Mouse (Mus musculus) forebrain, embryonic 13.5 days (tissue): ENCODE results near the gene Il21. TPM values are rescaled to one million over a fixed set of nuclear protein-coding genes. Genes with fewer than 3 reads are reported as not detected.
A peak's percentile ranks its signal among the peaks of the same experiment; 100 is the strongest.

Experiments
- ATAC-seq: fragments of 200-750 bp; cut with Nextera tagmentation; 2 replicates; pipeline ENCODE4 v1.8.0; 2017
- H3K27ac ChIP-seq: fragments of 300-500 bp; sonication (generic); 2 replicates; pipeline ENCODE4 v1.5.1; 2015; ENCODE audit warnings: inconsistent platforms, mild to moderate bottlenecking, moderate library complexity
- H3K27me3 ChIP-seq: fragments of 300-500 bp; sonication (generic); 2 replicates; pipeline ENCODE4 v1.6.1; 2015; ENCODE audit warnings: mild to moderate bottlenecking, inconsistent platforms
- H3K36me3 ChIP-seq: fragments of 300-500 bp; sonication (generic); 2 replicates; pipeline ENCODE4 v1.6.1; 2015; ENCODE audit warnings: mild to moderate bottlenecking, inconsistent platforms; ENCODE audit not compliant: poor library complexity, severe bottlenecking
- H3K4me1 ChIP-seq: fragments of 300-500 bp; sonication (generic); 2 replicates; pipeline ENCODE4 v1.6.1; 2015; ENCODE audit warnings: inconsistent platforms
- H3K4me2 ChIP-seq: fragments of 300-500 bp; sonication (generic); 2 replicates; pipeline ENCODE4 v1.6.1; 2015; ENCODE audit warnings: inconsistent platforms, mild to moderate bottlenecking, moderate library complexity
- H3K4me3 ChIP-seq: fragments of 300-500 bp; sonication (generic); 2 replicates; pipeline ENCODE4 v1.5.1; 2015; ENCODE audit warnings: mild to moderate bottlenecking, inconsistent platforms
- H3K9ac ChIP-seq: fragments of 300-500 bp; sonication (generic); 2 replicates; pipeline ENCODE4 v1.6.1; 2015; ENCODE audit warnings: mild to moderate bottlenecking, inconsistent platforms
- H3K9me3 ChIP-seq: fragments of 300-500 bp; sonication (generic); replicated peaks from 2 replicates; pipeline ENCODE4 v1.6.1; 2016; ENCODE audit warnings: inconsistent platforms
- WGBS: fragments of 180-500 bp; shearing (Covaris S2); methylation state at CpG from one replicate; pipeline ENCODE4 v1.1.7; 2015; 5-methylcytosine and 5-hydroxymethylcytosine counted together
- polyA plus RNA-seq: library from polyadenylated mRNA; unstranded; fragments of >200 nt; fragmentation: Nextera tagmentation; extraction: Ambion mirVana; gene quantifications from 2 replicates; pipeline ENCODE4 v1.2.1, GENCODE M21; 2015

Il21 gene
- polyA plus RNA-seq, 1 experiment from 2014 or later: not detected

DNA sequence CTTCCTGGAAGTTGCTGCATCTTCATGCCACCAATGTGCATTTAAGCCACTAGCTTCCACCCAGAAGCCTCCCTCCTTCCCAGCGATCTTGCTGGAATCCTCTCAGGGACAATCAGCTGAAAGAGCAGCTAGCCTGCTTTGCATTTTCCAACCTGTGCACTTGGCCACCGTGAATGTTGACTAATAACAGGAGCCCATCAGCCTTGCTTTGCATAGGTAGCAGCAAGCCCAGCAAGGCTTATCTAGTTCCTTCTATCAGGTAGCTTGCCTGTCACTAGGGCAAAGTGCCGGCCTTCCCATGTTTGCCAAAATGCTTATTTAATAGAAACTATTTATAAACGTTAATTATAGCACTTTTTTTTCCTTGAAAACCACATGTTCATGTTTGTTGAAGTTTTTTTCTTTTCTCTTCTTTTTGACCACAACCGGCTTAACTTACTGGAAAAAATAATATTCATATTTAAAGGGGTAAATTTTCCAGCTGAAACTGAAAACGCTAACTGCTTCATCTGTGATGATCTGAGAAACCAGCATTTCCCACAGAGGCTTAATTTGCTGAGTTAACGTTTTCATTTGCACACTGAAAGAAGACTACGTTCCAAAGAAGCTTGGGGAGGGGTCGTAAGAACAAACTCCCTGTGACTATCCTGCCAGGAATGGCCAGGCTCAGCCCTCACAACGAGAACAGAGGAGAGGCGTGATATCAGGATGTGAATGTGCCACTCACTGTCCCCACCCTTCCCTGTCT is 3.2 kb downstream of the Il21 start:
- Histone ChIP-seq H3K9ac (no peak overlapping the region), H3K27me3 (no peaks in the 10 kb centered on the region), H3K4me2 (no peak overlapping the region), H3K36me3 (no peaks in the 10 kb centered on the region), H3K27ac (no peak overlapping the region), H3K4me3 (no peak overlapping the region), H3K9me3 (no peaks in the 10 kb centered on the region), H3K4me1 (peaks cover 23% of the 10 kb centered on the region)
- ATAC-seq: no peak
- 64% methylated on average over 11 of the region's 11 CpGs for WGBS

DNA sequence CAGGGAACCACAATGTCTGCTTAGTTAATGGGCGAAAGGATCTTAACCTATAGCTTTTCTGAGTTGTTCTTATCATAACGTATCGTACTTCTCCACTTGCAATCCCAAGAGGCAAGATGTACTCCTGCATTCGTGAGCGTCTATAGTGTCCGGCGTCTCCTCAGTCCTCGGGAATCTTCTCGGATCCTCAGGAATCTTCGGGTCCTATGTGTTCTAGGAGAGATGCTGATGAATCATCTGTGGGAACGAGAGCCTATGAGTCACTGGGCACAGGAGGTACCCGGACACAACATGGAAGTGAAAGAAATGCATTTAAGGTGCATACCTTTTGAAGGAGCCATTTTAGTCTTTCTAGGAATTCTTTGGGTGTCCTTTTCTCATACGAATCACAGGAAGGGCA is 7.3 kb downstream of the Il21 start:
- H3K9me3 ChIP-seq: no peaks in the 10 kb centered on the region
- peaks cover 15% of the 10 kb centered on the region for H3K4me1 ChIP-seq
- H3K27ac ChIP-seq: no peak overlapping the region
- no peaks in the 10 kb centered on the region for H3K36me3 ChIP-seq
- ATAC-seq: no peak
- no peak overlapping the region for H3K9ac ChIP-seq
- WGBS: 93% methylated on average over 13 of the region's 13 CpGs
- H3K4me3 ChIP-seq: no peak overlapping the region
- no peak overlapping the region for H3K4me2 ChIP-seq
- H3K27me3 ChIP-seq: no peaks in the 10 kb centered on the region

DNA sequence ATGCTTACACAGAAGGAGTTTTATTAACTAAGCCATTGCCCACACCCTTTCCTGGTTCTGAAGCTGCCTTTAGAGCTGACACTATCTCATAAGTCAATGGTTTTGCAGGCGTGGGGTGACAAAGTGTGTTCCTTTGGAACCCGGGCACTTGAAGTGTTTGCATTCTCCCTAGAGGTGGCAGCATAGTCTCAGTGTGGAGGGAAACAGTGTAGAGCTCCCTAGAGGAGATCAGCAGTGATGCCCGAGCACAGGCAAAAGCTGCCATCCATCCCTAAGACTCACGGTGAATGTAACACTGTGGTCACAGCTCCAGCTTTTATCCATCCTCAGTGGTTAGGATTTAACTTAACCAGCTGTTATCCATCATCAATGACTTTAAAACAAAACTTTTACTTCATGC is 13.4 kb downstream of the Il21 start:
- H3K9me3 ChIP-seq: no peaks in the 10 kb centered on the region
- H3K4me3 ChIP-seq: no peak overlapping the region
- ATAC-seq: peak; percentile 75; the same call in 1 of the 2 replicates
- WGBS: 41% methylated on average over 4 of the region's 4 CpGs
- no peaks in the 10 kb centered on the region for H3K27me3 ChIP-seq
- no peak overlapping the region for H3K4me2 ChIP-seq
- H3K27ac ChIP-seq: no peak overlapping the region
- H3K36me3 ChIP-seq: no peaks in the 10 kb centered on the region
- no peak overlapping the region for H3K9ac ChIP-seq
- H3K4me1 ChIP-seq: no peaks in the 10 kb centered on the region

DNA sequence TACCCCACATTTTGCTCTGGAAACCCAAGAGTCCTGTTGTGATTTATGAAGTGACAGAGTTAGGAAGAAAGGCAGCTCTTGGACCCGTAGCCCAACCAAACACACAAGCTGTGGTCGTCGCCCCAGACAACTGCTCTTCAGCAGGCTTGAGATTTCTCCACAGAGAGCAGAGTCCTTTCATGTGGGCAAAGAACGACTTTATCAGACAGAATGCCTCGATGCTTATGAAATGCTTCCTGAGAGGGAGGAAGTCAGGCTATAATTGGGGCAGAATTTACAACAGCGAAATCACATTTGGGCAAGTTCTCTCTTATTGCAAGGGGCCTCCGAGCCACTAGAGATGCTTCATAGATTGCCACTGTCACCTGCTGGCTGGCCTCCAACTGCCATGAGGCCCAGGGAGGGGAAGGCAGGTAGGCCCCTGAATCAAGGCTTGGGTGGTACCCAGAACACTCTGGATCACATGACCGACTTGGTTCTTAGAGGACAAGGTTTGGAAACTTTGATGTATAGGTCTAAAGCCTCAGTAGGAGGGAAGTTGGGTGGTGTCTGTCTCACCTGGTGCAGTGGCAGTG is 27.1 kb downstream of the Il21 start:
- no peak for ATAC-seq
- H3K36me3 ChIP-seq: no peaks in the 10 kb centered on the region
- no peaks in the 10 kb centered on the region for H3K27me3 ChIP-seq
- 83% methylated on average over 8 of the region's 8 CpGs for WGBS
- H3K27ac ChIP-seq: no peak overlapping the region
- H3K4me3 ChIP-seq: no peak overlapping the region
- no peaks in the 10 kb centered on the region for H3K9me3 ChIP-seq
- H3K9ac ChIP-seq: no peak overlapping the region
- no peak overlapping the region for H3K4me2 ChIP-seq
- H3K4me1 ChIP-seq: no peaks in the 10 kb centered on the region

DNA sequence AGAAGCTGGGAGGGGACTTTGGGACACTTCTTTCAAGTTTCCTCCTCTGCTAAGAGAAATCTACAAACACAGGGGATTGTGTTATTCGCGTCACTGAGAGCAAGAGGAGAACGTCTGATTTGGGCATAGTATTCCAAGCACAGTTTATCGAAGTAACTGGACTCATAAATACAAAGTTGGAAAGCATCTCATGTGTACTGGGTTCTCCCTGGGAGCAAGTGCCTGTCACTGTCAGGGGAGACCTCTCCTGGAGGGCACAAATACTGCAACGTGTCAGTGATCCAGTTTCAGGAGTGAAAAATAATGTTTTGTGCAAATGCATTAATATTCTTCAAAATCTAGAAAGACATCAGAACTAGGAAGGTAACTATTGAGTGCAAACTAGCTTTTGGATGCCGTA is 27.9 kb downstream of the Il21 start:
- Histone ChIP-seq H3K4me2 (peak overlapping the region; percentile 73), H3K27ac (no peak overlapping the region), H3K4me1 (no peaks in the 10 kb centered on the region), H3K9me3 (no peaks in the 10 kb centered on the region), H3K4me3 (peak overlapping the region; percentile 42), H3K9ac (peak overlapping the region; percentile 64), H3K27me3 (no peaks in the 10 kb centered on the region), H3K36me3 (no peaks in the 10 kb centered on the region)
- ATAC-seq: no peak
- WGBS: 22% methylated on average over 6 of the region's 6 CpGs

DNA sequence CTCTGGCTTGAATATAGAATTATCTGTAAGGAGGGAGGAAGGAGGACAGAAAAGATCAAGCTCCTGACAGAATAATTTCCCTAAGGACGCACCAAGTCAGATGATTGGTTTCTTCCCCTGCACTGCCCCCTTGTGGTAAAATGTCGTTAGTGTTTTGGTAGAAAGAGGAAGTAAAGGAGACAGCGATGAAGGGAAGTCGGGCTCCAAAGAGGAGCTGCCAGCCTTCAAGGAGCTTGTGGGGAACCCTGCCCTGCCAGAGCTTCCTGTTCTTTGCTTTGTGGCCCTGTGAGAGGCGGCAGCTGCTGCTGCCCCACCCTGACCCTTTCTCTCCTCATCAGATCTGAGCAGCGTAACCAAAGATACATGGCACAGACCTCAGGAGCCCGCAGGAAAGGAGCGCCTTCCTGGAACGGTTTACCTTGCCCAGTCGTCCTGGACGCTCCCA is 28.4 kb downstream of the Il21 start:
- H3K9ac ChIP-seq: peak overlapping the region; percentile 64
- peak overlapping the region; percentile 73 for H3K4me2 ChIP-seq
- H3K4me1 ChIP-seq: no peaks in the 10 kb centered on the region
- no peaks in the 10 kb centered on the region for H3K27me3 ChIP-seq
- peak; percentile 84 for ATAC-seq
- WGBS: 2% methylated on average over 11 of the region's 11 CpGs
- H3K9me3 ChIP-seq: no peaks in the 10 kb centered on the region
- no peak overlapping the region for H3K27ac ChIP-seq
- H3K36me3 ChIP-seq: no peaks in the 10 kb centered on the region
- H3K4me3 ChIP-seq: peak overlapping the region; percentile 42

DNA sequence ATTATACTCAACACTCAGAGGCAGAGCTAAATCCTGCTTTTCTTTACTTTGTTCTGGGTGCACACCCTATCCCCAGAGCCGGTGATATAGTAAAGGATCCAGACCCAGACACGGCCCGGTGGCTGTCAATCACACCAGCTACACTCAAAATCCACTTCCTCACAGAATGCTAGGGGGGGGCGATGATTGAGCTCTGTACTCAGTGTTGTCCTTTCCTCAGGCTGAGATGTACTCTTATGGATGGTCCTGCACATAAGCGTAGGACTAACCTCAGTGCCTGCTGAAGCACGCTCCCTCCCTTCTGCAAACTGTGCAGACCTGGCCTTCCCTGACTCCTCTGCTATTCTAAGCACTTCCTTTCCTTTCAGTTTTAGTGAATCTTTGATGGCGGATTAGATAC is 29.6 kb downstream of the Il21 start:
- Histone ChIP-seq H3K4me2 (no peak overlapping the region), H3K9ac (no peak overlapping the region), H3K27me3 (no peaks in the 10 kb centered on the region), H3K27ac (no peak overlapping the region), H3K9me3 (no peaks in the 10 kb centered on the region), H3K36me3 (no peaks in the 10 kb centered on the region), H3K4me1 (no peaks in the 10 kb centered on the region), H3K4me3 (no peak overlapping the region)
- 57% methylated on average over 7 of the region's 7 CpGs for WGBS
- ATAC-seq: no peak

DNA sequence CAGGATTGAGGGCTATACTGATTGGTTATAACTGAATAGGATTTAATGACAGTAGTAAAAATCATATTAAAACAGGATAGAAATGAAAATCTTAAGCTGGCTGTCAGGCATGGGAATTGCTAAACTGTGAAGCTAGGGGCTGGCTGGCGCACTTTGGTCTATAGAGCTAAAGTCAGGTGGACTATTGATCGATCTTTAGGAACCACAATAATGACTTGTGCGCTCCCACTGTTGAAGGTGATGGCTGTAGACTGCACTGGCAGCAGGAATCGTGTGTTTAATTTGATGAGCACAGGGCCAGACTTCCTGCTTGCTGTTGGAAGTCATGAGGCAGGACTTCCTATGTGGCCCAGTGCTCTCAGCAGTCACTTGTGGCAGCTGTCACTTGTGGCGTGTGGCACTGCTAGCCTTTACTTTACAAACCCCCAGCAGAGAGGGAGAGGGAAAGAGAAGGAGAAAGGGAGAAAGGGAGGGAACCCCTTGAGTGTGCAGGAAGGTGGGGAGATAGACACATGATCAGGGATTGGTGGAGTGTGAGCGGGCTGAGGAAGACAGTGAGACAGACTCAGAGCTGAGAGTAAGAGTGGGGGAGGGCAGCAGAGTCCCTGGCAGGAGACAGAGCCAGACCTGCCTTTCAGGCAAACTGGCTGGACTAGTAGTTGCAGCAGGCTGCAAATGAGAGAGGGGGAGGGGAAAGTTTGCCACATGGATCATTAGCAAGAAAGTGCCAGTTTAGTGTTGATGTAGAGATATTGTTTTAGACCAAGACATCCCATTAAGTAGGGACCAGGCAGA is 31.1 kb downstream of the Il21 start:
- no peak for ATAC-seq
- no peak overlapping the region for H3K4me3 ChIP-seq

DNA sequence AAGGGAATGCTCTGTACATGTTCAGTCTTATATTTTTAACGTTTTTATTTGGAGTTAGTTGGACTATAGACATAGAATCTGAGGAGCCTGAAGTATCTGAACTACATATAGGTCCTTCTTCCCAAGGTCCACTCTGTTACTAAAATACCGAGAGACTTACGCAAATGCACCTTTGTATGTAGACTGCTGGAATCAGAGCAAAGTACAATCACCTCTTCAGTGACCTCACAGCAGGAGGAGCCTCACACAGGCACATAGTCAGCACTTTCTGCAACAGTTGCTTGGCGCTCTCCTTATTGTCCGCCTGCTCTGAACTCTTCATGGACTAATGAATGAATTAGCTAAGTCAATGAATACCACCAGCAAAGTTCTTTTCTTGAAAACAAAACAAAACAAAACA is 34.1 kb downstream of the Il21 start:
- no peak overlapping the region for H3K9ac ChIP-seq
- H3K9me3 ChIP-seq: no peaks in the 10 kb centered on the region
- no peaks in the 10 kb centered on the region for H3K36me3 ChIP-seq
- no peak for ATAC-seq
- no peak overlapping the region for H3K27ac ChIP-seq
- no peaks in the 10 kb centered on the region for H3K27me3 ChIP-seq
- 73% methylated on average over 5 of the region's 5 CpGs for WGBS
- H3K4me1 ChIP-seq: no peaks in the 10 kb centered on the region
- no peak overlapping the region for H3K4me3 ChIP-seq
- H3K4me2 ChIP-seq: no peak overlapping the region

More for the DNA sequence above, 31.1 kb downstream of the Il21 start:
- Histone ChIP-seq H3K9me3 (no peaks in the 10 kb centered on the region), H3K4me2 (no peak overlapping the region), H3K9ac (no peak overlapping the region), H3K27me3 (no peaks in the 10 kb centered on the region), H3K4me1 (no peaks in the 10 kb centered on the region), H3K27ac (no peak overlapping the region), H3K36me3 (no peaks in the 10 kb centered on the region)
- WGBS: 63% methylated on average over 6 of the region's 6 CpGs

DNA sequence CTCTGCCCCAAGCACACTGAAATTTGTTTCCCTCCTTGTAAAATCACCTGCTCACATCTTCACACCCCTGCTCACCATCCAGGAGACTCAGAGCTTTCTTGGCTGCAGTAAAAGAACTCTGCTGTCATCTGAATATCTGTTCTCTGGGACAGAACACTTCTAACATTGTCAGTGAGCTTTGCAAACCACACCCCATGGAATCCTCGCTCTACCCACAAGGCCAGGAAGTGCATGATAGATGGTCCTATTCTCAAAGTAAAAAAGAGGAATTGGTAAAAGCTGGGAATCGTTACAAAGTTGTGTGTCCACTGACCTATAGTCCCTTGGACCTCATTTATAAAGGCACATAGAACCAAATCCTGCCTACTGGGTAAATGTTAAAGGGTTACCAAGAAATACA is 40.5 kb downstream of the Il21 start:
- no peak overlapping the region for H3K4me2 ChIP-seq
- no peak overlapping the region for H3K4me3 ChIP-seq
- H3K27me3 ChIP-seq: no peaks in the 10 kb centered on the region
- WGBS: 81% methylated on average over 2 of the region's 2 CpGs
- H3K9ac ChIP-seq: no peak overlapping the region
- no peaks in the 10 kb centered on the region for H3K9me3 ChIP-seq
- no peak overlapping the region for H3K27ac ChIP-seq
- H3K4me1 ChIP-seq: no peaks in the 10 kb centered on the region
- ATAC-seq: no peak
- H3K36me3 ChIP-seq: no peaks in the 10 kb centered on the region

DNA sequence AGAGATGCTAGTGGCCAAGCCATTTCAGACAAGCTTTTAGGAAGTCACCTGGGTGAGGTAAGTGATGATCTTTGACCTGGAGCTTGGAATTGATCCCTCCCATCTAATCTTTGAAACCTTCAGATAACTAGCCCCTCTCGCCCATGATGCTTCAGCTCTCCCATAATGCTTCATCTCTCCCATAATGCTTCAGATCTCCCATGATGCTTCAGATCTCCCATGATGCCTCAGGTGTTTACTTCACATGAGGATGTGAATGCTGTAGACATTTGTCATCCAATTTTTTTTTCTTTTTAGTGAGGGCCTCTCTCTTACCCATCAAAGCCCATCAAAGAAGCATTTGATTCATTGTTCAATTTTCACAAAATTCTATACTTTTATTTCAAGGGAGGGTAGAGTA is 46.9 kb downstream of the Il21 start:
- ATAC-seq: no peak
- no peaks in the 10 kb centered on the region for H3K9me3 ChIP-seq
- WGBS: 92% methylated on average over 1 of the region's 1 CpGs
- H3K4me2 ChIP-seq: no peak overlapping the region
- H3K4me1 ChIP-seq: peaks cover 15% of the 10 kb centered on the region
- no peaks in the 10 kb centered on the region for H3K36me3 ChIP-seq
- no peak overlapping the region for H3K27ac ChIP-seq
- H3K9ac ChIP-seq: no peak overlapping the region
- H3K27me3 ChIP-seq: no peaks in the 10 kb centered on the region
- no peak overlapping the region for H3K4me3 ChIP-seq
